Mouse (Mus musculus) layer of hippocampus, adult 2 months (tissue): Measurements from ENCODE around the gene Cep78. TPM values are rescaled to one million over a fixed set of nuclear protein-coding genes. Genes with fewer than 3 reads are reported as not detected.

ENCODE experiments used
- DNase-seq, 2 experiments: peaks; one replicate each; pipeline ENCODE4 v3.0.0; 2022; ENCODE audit warnings: low spot score in 2 of 2
- H3K27ac ChIP-seq: fragments of 200-600 bp; 2 replicates; pipeline ENCODE4 v1.8.1; 2022
- H3K4me3 ChIP-seq: fragments of 200-600 bp; 2 replicates; pipeline ENCODE4 v1.8.1; 2022; ENCODE audit warnings: mild to moderate bottlenecking
- CTCF ChIP-seq: fragments of 200-600 bp; conservative IDR thresholded peaks from 2 replicates; pipeline ENCODE4 v1.8.1; 2022; ENCODE audit warnings: antibody characterized with exemption, mild to moderate bottlenecking, moderate library complexity
- total RNA-seq, 2 experiments: library from RNA; stranded (reverse); gene quantifications; 2 replicates each; pipeline ENCODE4 v1.2.3; 2021

The Cep78 gene
- total RNA-seq, 2 experiments from 2014 or later = 11.0 to 12.7 TPM

DNA sequence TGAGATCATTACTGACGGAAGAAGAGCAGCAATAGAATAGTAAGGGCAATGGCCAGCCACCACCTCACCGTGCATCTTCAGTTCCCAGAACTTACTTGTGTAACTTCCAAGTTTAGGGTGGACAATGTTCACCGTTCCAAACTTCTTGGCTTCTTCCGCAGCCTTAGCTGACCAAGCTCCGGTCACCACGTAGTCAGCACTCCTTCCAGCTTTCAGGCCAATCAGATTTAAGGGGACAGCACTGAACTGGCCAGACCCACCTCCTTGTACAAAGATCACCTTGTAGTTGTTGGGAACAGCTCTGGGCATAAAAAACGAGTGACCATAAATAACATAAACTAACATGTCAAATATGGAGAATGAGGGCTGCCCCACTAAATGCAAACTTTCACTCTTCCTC, 66.7 kb downstream of the Cep78 start:
- DNase-seq = no peak
- no peak overlapping the region for H3K27ac ChIP-seq
- no peak for TF ChIP-seq CTCF
- no peak overlapping the region for H3K4me3 ChIP-seq

DNA sequence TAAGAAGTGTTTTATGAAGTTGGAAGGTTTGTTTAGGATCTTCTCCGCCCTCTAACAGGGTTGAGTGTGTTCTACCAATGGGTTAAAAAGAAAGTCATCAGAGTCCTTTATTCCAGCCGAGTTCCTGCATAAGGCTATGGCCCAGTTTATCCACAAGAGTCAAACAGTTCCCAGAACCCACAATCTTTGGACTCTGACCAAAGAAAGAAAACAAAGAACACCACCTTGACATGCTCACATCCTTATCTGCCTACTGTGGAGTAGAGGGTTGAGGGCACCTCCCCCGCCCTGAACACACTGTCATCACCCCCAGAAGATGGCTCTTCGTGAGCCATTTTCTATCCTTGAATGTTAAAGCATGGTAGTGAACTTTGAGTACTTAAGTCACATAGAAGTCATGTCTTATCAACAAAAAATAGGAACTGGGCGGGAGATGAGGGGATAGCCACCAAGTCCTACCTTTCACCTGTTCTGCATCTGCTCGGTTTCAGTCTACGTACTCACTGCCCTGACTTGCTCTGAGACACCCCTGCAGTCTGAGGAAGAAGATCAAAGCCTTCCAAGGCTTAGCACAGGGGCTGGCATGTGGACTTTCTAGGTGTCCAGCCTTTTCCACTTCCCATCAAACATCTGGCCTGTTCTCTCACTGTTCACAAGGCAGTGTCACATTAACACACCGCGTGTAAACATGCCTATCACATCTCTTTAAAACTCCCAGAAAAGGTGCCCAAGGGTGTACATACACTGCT, 71.4 kb downstream of the Cep78 start:
- DNase-seq = no peak

DNA sequence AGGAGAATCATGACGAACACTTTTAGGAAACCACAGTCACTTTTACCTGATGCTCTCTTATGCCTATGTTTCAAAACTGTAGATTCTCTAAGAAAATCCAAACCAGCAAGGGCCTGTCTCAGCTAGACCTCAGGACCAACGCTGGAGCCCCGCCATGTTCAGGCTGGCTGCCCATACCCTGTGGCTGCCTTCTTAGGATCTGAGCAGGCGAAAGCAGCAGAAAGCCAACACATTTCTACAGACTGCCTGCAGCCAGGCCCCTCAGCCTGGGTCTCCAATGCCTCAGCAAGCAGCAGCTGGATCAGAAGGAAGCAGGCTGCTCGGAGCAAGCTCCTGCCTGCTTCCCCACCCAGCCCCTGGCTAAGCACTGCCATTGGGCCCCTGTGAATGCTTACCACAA, 73.3 kb downstream of the Cep78 start:
- TF ChIP-seq CTCF = no peak
- Histone ChIP-seq H3K4me3 (no peak overlapping the region), H3K27ac (no peak overlapping the region)
- DNase-seq = no peak

More for the DNA sequence above, 71.4 kb downstream of the Cep78 start:
- TF ChIP-seq CTCF = no peak
- Histone ChIP-seq H3K4me3 (no peak overlapping the region), H3K27ac (no peak overlapping the region)

DNA sequence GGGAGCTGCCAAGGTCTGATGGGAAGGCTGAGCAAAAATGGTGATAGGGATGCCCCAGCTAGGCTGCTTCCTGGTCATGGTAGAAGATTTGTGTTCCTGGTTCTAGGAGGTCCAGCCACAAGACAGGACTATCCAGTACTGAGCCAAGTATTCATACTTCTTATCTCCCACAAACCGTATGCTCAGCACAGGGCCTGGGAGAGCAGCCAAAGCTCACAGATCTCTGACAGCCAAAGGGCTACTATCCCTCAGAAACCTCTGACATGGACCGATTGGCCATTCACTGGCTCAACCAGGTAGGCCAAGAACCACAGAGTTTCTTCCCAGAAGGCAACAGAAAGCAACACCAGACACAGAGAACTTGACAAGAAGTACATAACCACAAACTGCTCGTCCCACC, 73.8 kb downstream of the Cep78 start:
- H3K4me3 ChIP-seq = no peak overlapping the region
- DNase-seq = no peak
- TF ChIP-seq CTCF = no peak
- no peak overlapping the region for H3K27ac ChIP-seq

DNA sequence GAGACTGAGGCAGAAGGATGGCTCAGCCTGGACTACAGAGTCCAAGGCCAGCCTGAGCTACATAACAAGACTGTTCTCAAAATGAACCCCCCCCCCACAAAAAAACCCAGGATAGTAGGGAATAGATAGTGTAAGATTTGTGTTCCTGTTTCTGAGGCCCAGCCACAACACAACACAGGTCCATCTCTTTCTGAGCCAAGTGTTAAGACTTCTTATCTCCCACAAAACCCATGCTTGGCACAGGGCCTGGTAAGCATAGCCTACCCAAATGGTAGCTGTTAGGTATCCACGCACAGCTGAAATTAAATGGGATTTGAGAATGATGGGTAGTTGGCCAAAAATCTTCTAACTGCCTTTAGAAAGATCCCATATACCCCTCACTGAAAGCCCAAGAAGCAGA, 74.3 kb downstream of the Cep78 start:
- no peak for TF ChIP-seq CTCF
- no peak overlapping the region for H3K4me3 ChIP-seq
- DNase-seq = no peak
- H3K27ac ChIP-seq = no peak overlapping the region

DNA sequence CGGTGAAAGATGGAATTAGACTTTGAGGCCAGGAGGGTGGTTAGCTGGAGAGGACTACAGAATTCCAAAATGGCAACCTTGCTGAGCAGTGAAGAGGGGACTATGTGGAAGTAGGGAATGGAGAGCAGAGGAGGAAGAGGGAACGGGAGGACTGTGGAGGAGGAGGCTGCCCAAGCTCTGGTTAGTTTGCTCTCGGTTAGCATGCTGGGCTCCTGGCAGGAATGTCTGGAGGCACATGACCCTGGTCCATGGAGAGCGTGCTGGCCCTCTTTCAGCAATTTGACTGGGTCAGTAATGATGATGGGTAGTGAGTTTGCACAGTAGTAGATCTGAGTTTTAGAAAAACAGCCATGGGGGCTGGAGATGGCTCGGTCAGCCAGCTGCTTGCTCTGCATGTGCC, 76.8 kb downstream of the Cep78 start:
- DNase-seq = peak in 1 of 2 experiments; percentile 17
- TF ChIP-seq CTCF = no peak
- no peak overlapping the region for H3K4me3 ChIP-seq
- no peak overlapping the region for H3K27ac ChIP-seq

Other genes starting within 250 kb of the Cep78 start
- gene Psat1, start 37.7 kb downstream of the Cep78 start, total RNA-seq = 100 to 1,000 TPM; 104 to 107 TPM
- 100 to 1,000 TPM; 204 to 207 TPM for gene Gnaq, start 147.8 kb upstream of the Cep78 start, total RNA-seq